Mouse (Mus musculus) cortical plate, adult 2 months (tissue): ENCODE results near the gene Gsdma2. TPM values are rescaled to one million over a fixed set of nuclear protein-coding genes. Genes with fewer than 3 reads are reported as not detected.

Source experiments
- H3K27ac ChIP-seq: fragments of 200-500 bp; 2 replicates; pipeline ENCODE4 v1.5.1; 2012; ENCODE audit warnings: low read length, control low read depth, inconsistent platforms; ENCODE audit not compliant: insufficient read depth
- H3K4me1 ChIP-seq: fragments of 200-500 bp; 2 replicates; pipeline ENCODE4 v1.6.1; 2011; ENCODE audit warnings: low read length; ENCODE audit not compliant: control insufficient read depth, insufficient read depth
- H3K4me3 ChIP-seq: fragments of 200-500 bp; 2 replicates; pipeline ENCODE4 v1.5.1; 2011; ENCODE audit warnings: mild to moderate bottlenecking, low read length, control low read depth; ENCODE audit not compliant: insufficient read depth
- CTCF ChIP-seq: fragments of 200-500 bp; IDR thresholded peaks from 2 replicates; pipeline ENCODE4 v1.5.1; 2011; ENCODE audit warnings: mild to moderate bottlenecking, control low read depth, low read length; ENCODE audit not compliant: insufficient read depth; ENCODE audit errors: extremely low read depth
- POLR2A ChIP-seq: fragments of 200-500 bp; IDR thresholded peaks from 2 replicates; pipeline ENCODE4 v1.6.1; 2011; ENCODE audit warnings: mild to moderate bottlenecking, low read length, control low read depth; ENCODE audit not compliant: insufficient read depth; ENCODE audit errors: extremely low read depth
- polyA plus RNA-seq: library from polyadenylated mRNA; depleted of rRNA; stranded (reverse); fragments of >200 nt; gene quantifications from 2 replicates; pipeline ENCODE4 v1.2.3, GENCODE M21; 2012; rRNA removed

Gene Gsdma2
- polyA plus RNA-seq, 1 experiment = not detected

GRCm38 (mm10) chr11:98697225-98697624 is 50.7 kb downstream of the Gsdma2 start:
- no peak overlapping the region for H3K4me3 ChIP-seq
- no peak for TF ChIP-seq POLR2A
- TF ChIP-seq CTCF = no peak
- no peaks in the 10 kb centered on the region for H3K4me1 ChIP-seq
- no peak overlapping the region for H3K27ac ChIP-seq

- Histone ChIP-seq H3K4me3 (no peak overlapping the region), H3K4me1 (no peaks in the 10 kb centered on the region), H3K27ac (no peak overlapping the region)
- TF ChIP-seq POLR2A = no peak
- TF ChIP-seq CTCF = no peak
These were observed 52.5 kb downstream of the Gsdma2 start for GRCm38 (mm10) chr11:98698849-98699640.

- Histone ChIP-seq H3K4me3 (no peak overlapping the region), H3K4me1 (no peaks in the 10 kb centered on the region), H3K27ac (no peak overlapping the region)
- TF ChIP-seq CTCF (peak; percentile 85), POLR2A (no peak)
These were observed 53.4 kb downstream of the Gsdma2 start for GRCm38 (mm10) chr11:98699911-98700310.

- no peak within 1 kb of the TSS for H3K4me3 ChIP-seq
- TF ChIP-seq POLR2A (no peak), CTCF (no peak)
- no peak within 1 kb of the TSS for H3K27ac ChIP-seq
- no peaks in the 10 kb centered on the region for H3K4me1 ChIP-seq
These were observed 54.7 kb downstream of the Gsdma2 start, which contains the start of gene Csf3 for GRCm38 (mm10) chr11:98701213-98701670. TSS of gene Csf3 (plus strand) at chr11:98701263.

- H3K27ac ChIP-seq = no peak overlapping the region
- TF ChIP-seq CTCF = no peak
- no peak for TF ChIP-seq POLR2A
- H3K4me3 ChIP-seq = no peak overlapping the region
- H3K4me1 ChIP-seq = no peaks in the 10 kb centered on the region
These were observed 55.8 kb downstream of the Gsdma2 start for GRCm38 (mm10) chr11:98702323-98702722.

- H3K4me3 ChIP-seq = no peak overlapping the region
- no peak overlapping the region for H3K27ac ChIP-seq
- TF ChIP-seq POLR2A (no peak), CTCF (no peak)
- H3K4me1 ChIP-seq = no peaks in the 10 kb centered on the region
These were observed 58.5 kb downstream of the Gsdma2 start for GRCm38 (mm10) chr11:98705021-98705420.

Other genes with a start within 250 kb of the Gsdma2 start
- gene Pgap3, start 246.3 kb upstream of the Gsdma2 start, polyA plus RNA-seq = 14.4 TPM in 2 replicates
- 2.0 and 2.6 TPM in 2 replicates for gene Erbb2, start 234.3 kb upstream of the Gsdma2 start, polyA plus RNA-seq
- gene Mien1, start 207.8 kb upstream of the Gsdma2 start, polyA plus RNA-seq = 192 and 197 TPM in 2 replicates
- 3.8 TPM in 2 replicates for gene Grb7, start 200.4 kb upstream of the Gsdma2 start, polyA plus RNA-seq
- gene Ikzf3, start 100.7 kb upstream of the Gsdma2 start, polyA plus RNA-seq = 0.17 and 0.44 TPM in 2 replicates
- 0.23 TPM in 1 of 2 replicates, not detected in the other for gene Zpbp2, start 95.7 kb upstream of the Gsdma2 start, polyA plus RNA-seq
- gene Ormdl3, start 59.4 kb upstream of the Gsdma2 start, polyA plus RNA-seq = 55.0 and 56.1 TPM in 2 replicates
- gene Lrrc3c, start 48.5 kb upstream of the Gsdma2 start, polyA plus RNA-seq = not detected in 2 replicates
- 0.11 and 0.21 TPM in 2 replicates for gene Gm12355, start 21.1 kb upstream of the Gsdma2 start, polyA plus RNA-seq
- gene Gsdma3, start 20.4 kb upstream of the Gsdma2 start, polyA plus RNA-seq = not detected in 2 replicates
- 0.04 and 0.06 TPM in 2 replicates for gene Gsdma, start 17.6 kb downstream of the Gsdma2 start, polyA plus RNA-seq
- 188 and 190 TPM in 2 replicates for gene Psmd3, start 35.8 kb downstream of the Gsdma2 start, polyA plus RNA-seq
- 0.08 TPM in 1 of 2 replicates, not detected in the other for gene Csf3, start 54.5 kb downstream of the Gsdma2 start, polyA plus RNA-seq
- gene Med24, start 82.7 kb downstream of the Gsdma2 start, polyA plus RNA-seq = 127 and 144 TPM in 2 replicates
- 721 and 771 TPM in 2 replicates for gene Thra, start 93.9 kb downstream of the Gsdma2 start, polyA plus RNA-seq
- 153 and 156 TPM in 2 replicates for gene Nr1d1, start 128.6 kb downstream of the Gsdma2 start, polyA plus RNA-seq
- gene Msl1, start 148.8 kb downstream of the Gsdma2 start, polyA plus RNA-seq = 119 and 131 TPM in 2 replicates
- gene Casc3, start 158.1 kb downstream of the Gsdma2 start, polyA plus RNA-seq = 44.9 and 47.4 TPM in 2 replicates
- gene Rapgefl1, start 190.0 kb downstream of the Gsdma2 start, polyA plus RNA-seq = 153 and 181 TPM in 2 replicates
- 35.2 and 36.5 TPM in 2 replicates for gene Wipf2, start 216.9 kb downstream of the Gsdma2 start, polyA plus RNA-seq